Mouse (Mus musculus): ENCODE measurements around the gene Prss29.
A peak's percentile ranks its signal among the peaks of the same experiment; 100 is the strongest.

Gene Prss29

GRCm38 (mm10) chr17:25318354-25318753, at the start of gene Prss29:
Gene Prss29, plus strand, starts transcription at chr17:25318654.
- no peak for DNase-seq (ENCODE audit: low read depth)

- no peak for DNase-seq (ENCODE audit: low read depth)
These were observed 47.6 kb upstream of the Prss29 start for GRCm38 (mm10) chr17:25270795-25271335.

DNA sequence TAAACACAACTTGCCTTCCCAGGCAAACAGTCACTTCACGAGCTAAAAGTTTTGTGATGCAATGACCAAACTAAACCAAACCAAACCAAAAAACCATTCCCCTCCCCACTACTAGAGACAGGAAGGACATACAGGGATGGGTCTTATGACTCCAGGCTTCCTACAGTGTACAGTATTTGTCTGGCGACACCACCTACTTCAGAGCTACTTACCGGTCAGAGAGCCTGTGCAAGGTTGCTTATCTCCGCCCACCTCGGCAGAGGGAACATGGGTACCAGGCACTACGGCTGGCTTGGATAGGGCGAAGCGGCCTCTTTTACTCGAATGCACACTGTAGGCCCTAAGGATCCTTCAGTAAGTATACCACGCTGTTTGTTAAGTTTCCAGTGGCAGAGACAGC, 46.1 kb upstream of the Prss29 start:
- DNase-seq (ENCODE audit: low read depth) = no peak

DNA sequence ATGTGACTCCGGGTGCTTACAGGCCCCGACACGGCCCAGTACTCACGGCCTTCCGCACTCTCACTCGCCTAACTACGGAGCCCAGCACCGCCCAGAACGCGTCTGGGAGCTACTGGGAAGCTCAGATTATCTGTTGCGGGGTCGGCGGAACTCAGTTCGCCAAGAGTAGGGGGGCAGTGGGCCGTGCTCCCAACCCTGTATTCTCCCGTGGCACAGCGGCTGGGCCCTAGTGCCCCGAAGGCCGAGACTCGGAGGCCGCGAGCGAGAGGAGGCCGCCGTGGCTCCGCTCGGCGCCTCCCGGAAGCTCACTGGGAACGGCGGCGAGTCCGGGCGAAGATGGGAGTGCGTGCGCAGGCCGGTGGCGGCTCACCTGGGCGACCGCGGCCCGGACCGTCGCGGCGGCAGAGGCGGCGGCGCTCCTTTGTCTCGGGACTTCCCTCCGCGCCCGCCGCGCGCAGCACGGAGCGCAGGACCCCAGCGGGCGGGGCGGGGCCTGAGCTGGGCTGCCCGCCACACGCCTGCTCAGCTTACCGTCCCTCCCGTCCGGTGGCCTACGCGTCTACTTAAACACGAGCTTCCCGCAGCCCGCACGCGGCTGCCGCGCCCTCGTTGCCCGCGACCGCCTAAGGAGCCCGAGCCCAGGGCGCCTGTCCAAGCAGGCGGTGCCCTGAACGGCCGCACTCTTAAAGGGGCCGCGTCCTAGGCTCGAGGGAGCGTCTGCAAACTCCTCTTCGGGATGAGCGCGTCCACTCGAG, 45.3 kb upstream of the Prss29 start:
- DNase-seq (ENCODE audit: low read depth) = no peak

GRCm38 (mm10) chr17:25273706-25274501, 44.5 kb upstream of the Prss29 start:
- DNase-seq (ENCODE audit: low read depth) = peak; percentile 98

DNA sequence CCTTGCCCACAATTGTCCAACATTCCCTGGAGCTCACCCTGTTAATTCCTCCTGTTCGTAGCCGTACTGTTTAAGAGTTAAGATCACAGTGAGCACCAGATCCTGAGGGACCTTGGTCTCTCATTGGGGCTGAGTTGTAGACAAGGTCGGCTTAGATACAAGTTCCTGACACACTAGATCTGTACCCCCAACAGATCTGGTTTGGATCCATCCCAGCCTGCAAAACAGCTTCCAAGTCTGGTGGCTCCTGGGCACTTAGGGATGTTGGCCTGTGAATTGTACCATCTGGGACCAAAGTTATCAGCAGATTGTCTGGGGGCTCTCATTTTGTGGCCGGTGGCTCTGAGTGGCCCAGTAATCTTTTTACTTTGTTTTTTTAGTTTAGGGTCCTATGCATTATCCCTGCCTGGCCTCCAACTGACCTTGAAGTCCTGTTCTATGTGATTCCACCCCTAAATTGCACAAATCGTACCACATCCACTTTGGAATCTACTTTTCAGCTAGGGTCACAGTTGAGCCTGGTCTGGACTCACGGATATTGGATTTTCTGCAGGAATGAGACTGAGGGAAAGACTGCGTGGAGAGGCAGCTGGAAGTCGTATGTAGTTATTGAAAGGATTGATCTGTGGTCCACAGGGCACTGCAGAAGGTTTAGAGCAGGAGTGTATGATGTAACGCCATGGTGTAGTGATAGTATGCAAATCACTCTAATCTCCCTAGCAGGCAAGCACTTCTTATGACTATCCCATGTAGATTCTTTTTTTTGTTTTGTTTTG, 43.7 kb upstream of the Prss29 start, which contains the start of gene Ube2i:
TSS of gene Ube2i (minus strand) at position 52 of the 776 bp plus-strand sequence.
- no peak for DNase-seq (ENCODE audit: low read depth)

DNA sequence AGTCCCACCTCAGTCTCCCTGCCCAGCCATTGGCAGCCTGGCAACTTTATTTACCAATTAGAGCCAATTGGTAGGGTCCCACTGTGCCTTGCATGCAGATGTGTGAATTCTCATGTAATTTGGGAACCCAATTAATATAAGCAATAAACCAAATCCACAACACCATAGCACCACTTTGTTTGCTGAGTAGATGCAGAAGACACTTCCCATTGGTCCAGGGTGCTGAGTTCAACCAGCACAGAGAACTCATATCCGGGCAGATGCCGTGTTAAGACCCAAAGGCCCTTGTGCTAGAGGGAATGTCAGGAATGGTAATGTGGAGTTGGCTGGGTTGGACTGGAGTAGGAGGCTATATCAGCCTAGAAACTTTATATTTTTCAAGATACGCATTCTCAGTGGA, 42.6 kb upstream of the Prss29 start:
- no peak for DNase-seq (ENCODE audit: low read depth)

DNA sequence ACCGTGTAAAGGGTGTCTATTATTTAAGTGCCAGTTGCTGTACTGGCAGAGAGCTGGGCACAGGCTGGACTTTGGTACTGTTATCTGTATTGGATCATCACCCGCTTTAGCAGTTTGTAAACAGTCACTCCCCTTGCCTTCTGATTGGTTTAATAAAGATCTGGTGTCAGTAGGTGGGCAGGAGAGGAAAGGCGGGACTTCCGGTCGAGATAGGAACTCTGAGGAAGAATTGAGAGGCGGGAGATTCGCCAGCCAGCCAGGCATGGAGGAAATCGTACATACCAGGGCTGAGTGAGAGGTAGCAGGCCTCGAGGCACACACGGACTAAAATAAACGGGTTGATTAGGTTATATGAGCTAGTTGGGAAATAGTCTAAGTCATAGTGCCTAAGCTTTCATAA, 36.3 kb upstream of the Prss29 start:
- DNase-seq (ENCODE audit: low read depth) = no peak

GRCm38 (mm10) chr17:25285033-25285432, 33.4 kb upstream of the Prss29 start:
- peak; percentile 74 for DNase-seq (ENCODE audit: low read depth)

DNA sequence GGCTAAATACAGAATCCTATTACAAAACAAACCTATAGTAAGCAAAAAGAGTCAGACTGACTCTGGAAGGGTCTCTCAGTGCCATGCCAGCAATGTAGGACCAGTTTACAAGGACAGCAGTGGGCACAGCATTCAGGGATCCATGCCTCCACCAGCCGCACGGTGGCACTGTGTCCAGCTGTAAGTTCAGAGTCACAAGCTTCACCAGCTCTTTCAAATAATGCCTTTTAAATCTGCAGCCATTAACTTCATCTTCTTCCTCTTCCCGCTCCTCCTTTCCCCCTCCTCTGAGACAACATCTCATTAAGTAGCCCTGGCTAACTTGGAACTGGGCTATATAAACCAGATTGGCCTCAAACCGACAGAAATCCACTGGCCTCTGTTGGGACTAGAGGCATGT, 29.6 kb upstream of the Prss29 start:
- DNase-seq (ENCODE audit: low read depth) = peak; percentile 24

- no peak for DNase-seq (ENCODE audit: low read depth)
These were observed 28.0 kb upstream of the Prss29 start for GRCm38 (mm10) chr17:25290411-25290810.

DNA sequence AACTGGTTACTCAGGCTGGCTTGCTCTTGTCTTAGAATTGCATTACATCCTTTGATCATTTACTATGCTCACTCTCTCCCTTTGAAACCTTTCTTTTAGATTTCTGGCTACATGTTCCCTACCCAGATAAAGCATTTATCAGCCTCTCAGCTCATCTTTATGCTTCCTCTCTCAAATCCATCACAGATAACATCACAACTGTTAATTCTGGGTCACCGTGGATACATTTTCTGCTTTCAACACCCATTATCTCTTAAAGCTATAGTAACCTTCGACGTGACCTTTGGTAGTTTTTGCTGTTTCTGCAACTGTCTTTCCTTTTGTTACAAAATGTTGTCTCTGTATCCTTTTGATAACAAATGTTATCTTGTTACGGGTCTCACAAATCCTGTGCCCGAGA, 25.0 kb upstream of the Prss29 start:
- DNase-seq (ENCODE audit: low read depth) = no peak

DNA sequence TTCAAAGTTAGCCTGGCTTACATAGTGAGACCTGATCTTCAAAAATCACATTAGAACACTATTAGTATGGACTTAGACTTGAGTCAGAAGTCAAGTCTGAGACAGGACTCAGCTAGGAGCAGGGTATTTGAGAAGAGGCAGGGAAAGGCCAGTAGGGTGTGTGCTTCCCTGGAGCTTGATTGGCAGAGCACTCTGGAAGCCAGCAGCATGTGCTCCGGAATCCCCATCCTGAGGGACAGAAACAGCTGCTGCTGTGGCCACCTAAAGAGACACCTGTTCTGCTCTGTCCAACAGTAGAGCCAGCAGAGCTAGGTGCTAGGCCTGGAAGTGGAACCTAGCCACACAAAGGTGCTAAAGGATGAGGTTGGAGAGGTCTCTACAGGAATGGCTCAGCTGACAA, 24.3 kb upstream of the Prss29 start:
- DNase-seq (ENCODE audit: low read depth) = no peak

GRCm38 (mm10) chr17:25298094-25298493, 20.4 kb upstream of the Prss29 start, which contains the start of gene Prss34:
Gene Prss34, plus strand, starts transcription at chr17:25298394.
- no peak for DNase-seq (ENCODE audit: low read depth)

- no peak for DNase-seq (ENCODE audit: low read depth)
These were observed 10.1 kb upstream of the Prss29 start, which contains the start of gene Prss28 for GRCm38 (mm10) chr17:25308346-25308745. Gene Prss28, plus strand, starts transcription at chr17:25308646.

DNA sequence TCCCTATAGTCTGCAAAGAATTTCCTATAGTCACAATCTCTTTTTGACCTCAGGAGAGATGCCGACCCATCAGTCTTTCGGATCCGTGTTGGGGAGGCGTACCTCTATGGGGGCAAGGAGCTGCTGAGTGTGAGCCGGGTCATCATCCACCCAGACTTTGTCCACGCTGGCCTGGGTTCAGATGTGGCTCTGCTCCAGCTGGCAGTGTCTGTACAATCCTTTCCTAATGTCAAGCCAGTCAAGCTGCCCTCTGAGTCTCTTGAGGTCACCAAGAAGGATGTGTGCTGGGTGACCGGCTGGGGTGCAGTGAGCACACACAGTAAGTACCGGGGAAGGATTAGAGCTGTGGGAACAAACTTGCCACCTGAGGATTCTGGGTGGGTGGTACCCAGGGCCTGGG, 2.4 kb downstream of the Prss29 start:
- no peak for DNase-seq (ENCODE audit: low read depth)

- DNase-seq (ENCODE audit: low read depth) = no peak
These were observed 4.5 kb downstream of the Prss29 start for GRCm38 (mm10) chr17:25322930-25323329.

- no peak for DNase-seq (ENCODE audit: low read depth)
These were observed 13.9 kb downstream of the Prss29 start for GRCm38 (mm10) chr17:25332321-25332720.

GRCm38 (mm10) chr17:25333943-25334342, 15.5 kb downstream of the Prss29 start:
- peak; percentile 47 for DNase-seq (ENCODE audit: low read depth)

- DNase-seq (ENCODE audit: low read depth) = no peak
These were observed 19.8 kb downstream of the Prss29 start for GRCm38 (mm10) chr17:25338218-25338617.

DNA sequence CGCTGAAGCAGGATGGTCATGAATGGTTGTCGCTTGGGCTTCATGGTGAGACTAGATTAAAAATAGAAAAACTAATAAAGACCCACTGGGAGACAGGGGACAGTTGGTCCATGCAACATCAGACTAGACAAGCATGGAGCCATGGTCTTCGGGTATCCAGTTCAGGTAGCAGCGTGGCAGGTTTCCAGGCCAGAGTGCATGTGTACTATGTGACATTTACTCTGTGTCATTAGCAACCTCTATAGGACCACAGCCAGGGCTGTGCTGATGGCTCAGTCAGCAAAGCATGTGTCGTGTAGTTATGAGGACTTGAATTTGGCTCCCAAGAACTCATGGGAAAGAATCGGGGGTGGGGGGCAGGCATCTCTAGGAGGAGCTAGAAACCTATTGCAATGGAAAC, 21.5 kb downstream of the Prss29 start:
- no peak for DNase-seq (ENCODE audit: low read depth)

- no peak for DNase-seq (ENCODE audit: low read depth)
These were observed 23.0 kb downstream of the Prss29 start for GRCm38 (mm10) chr17:25341490-25341889.

Measured in c-Kit-positive CD71-negative TER-119-negative erythroid progenitor cells, embryonic 14.5 days (primary cell).